ENCODE assay signal across 9 mouse cellular contexts in the genomic region with DNA sequence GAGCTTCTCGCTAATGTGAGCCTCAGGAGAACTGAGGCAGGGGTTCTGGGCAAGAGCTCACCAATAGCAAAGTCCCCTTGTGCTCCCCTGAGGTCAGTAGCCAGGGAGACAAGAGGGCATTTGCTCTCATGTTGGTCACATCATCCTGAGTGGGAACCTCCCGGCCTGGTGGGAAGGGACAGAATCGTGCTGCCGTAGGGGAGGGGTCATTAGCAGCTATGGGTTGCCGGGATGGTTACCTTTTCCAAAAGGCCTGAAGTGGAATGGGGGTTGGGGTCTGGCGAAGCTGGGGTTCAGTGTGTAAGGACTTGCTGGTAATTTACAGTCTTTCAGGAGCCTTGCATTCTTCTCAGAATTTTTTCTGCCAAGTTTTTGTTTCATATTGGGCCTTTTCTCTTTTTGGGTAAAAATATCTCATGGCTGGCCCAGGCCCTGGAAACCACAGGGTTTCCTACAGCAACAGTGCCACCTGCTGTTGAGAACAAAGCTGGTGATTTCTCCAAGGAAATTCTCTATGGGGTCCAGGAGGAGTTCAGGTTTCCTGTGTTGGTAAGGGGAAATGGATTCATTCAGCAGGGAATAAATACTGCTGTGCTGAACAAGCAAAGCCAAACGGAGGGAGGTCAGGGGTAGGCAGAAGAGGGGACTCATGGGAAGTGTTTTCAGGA.
DNase-seq lines count a peak whose midpoint lies in the region; ATAC-seq and TF ChIP-seq lines count a peak whose summit lies in the region.
"Had no signal": no experiment of that assay in that cellular context is flagged by ENCODE, and none has a peak within 500 bp of the region (broad histone marks: within the 10 kb centered on the region; RNA-seq: fewer than 3 reads in every experiment).

No protein-coding gene starts in this region.

- TF ChIP-seq POLR2A in bone marrow, adult 2 months (IDR thresholded peaks at IDR 0.05; ENCODE audit: borderline replicate concordance, control insufficient read depth, low read depth, low read length) = no peak

- no peaks in the 10 kb centered on the region for H3K27me3 ChIP-seq in heart, embryonic 12.5 days (replicated peaks)
- no peaks in the 10 kb centered on the region for H3K27me3 ChIP-seq in embryonic facial prominence, embryonic 13.5 days
- H3K27me3 ChIP-seq in splenic B cell, adult 2 months (ENCODE audit: control insufficient read depth, insufficient read depth, low read length, poor library complexity, severe bottlenecking) = no peaks in the 10 kb centered on the region
- H3K27me3 ChIP-seq: megakaryocyte, embryonic 14.5 days had no signal

- H3K4me3 ChIP-seq in heart, embryonic 12.5 days = no peak overlapping the region
- no peak overlapping the region for H3K4me3 ChIP-seq in bone marrow, adult 2 months (replicated peaks; ENCODE audit: control insufficient read depth, low read depth, low read length)
- no peak overlapping the region for H3K4me3 ChIP-seq in embryonic facial prominence, embryonic 13.5 days
- H3K4me3 ChIP-seq: megakaryocyte, embryonic 14.5 days had no signal

- H3K4me2 ChIP-seq in heart, embryonic 12.5 days = no peak overlapping the region
- 0 out of 2 replicates have a peak overlapping the region, but pooled peaks have one; percentile 16 for H3K4me2 ChIP-seq in embryonic facial prominence, embryonic 13.5 days

- no peak overlapping the region for H3K27ac ChIP-seq in heart, embryonic 12.5 days (ENCODE audit: poor library complexity, severe bottlenecking)
- H3K27ac ChIP-seq in bone marrow, adult 2 months (ENCODE audit: control insufficient read depth, insufficient read depth, low read depth, low read length, poor library complexity) = no peak overlapping the region
- 0 out of 2 replicates have a peak overlapping the region, but pooled peaks have one; percentile 24 for H3K27ac ChIP-seq in embryonic facial prominence, embryonic 13.5 days

- peak; percentile 28 to 54 for DNase-seq in heart, adult 18-20 months
- peak; percentile 28 to 33 for DNase-seq in heart, postnatal 36 days
- DNase-seq in layer of hippocampus, postnatal 36 days = peak; percentile 40 to 54
- peak; percentile 16 for DNase-seq in splenic B cell, adult 2 months (ENCODE audit: low read depth, low spot score)

- H3K9ac ChIP-seq in heart, embryonic 12.5 days = no peak overlapping the region
- H3K9ac ChIP-seq in embryonic facial prominence, embryonic 13.5 days = no peak overlapping the region

- H3K4me1 ChIP-seq in heart, embryonic 12.5 days (replicated peaks) = no peaks in the 10 kb centered on the region
- H3K4me1 ChIP-seq in bone marrow, adult 2 months (ENCODE audit: control insufficient read depth, insufficient read depth, low read length) = no peaks in the 10 kb centered on the region
- H3K4me1 ChIP-seq in embryonic facial prominence, embryonic 13.5 days = peaks cover 8% of the 10 kb centered on the region
- H3K4me1 ChIP-seq: megakaryocyte, embryonic 14.5 days had no signal

- intact Hi-C loops in heart, postnatal 36 days (cut with DNase I) = loop anchor here (5.0 kb wide), 2 partner anchors 410 to 1185 kb away; no protein-coding TSS in a partner anchor

- H3K36me3 ChIP-seq in heart, embryonic 12.5 days = no peaks in the 10 kb centered on the region
- H3K36me3 ChIP-seq in embryonic facial prominence, embryonic 13.5 days = no peaks in the 10 kb centered on the region
- H3K36me3 ChIP-seq in splenic B cell, adult 2 months (ENCODE audit: control insufficient read depth, insufficient read depth, low read length, poor library complexity, severe bottlenecking) = no peaks in the 10 kb centered on the region

- 50% methylated on average over 7 of the region's 7 CpGs for WGBS in heart, embryonic 12.5 days
- WGBS in bone marrow, adult 2 months = 57% methylated on average over 7 of the region's 7 CpGs
- WGBS in embryonic facial prominence, embryonic 13.5 days = 37% methylated on average over 7 of the region's 7 CpGs

- TF ChIP-seq CTCF in bone marrow, adult 2 months (IDR thresholded peaks at IDR 0.05; ENCODE audit: control insufficient read depth, insufficient read depth, low read length) = peak; percentile 24; the same call in 1 of the 2 replicates

- no peak for ATAC-seq in heart, embryonic 12.5 days (ENCODE audit: insufficient number of reproducible peaks, low FRiP score)
- no peak for ATAC-seq in embryonic facial prominence, embryonic 13.5 days (ENCODE audit: insufficient number of reproducible peaks, insufficient read depth, low FRiP score, low TSS enrichment, low read depth)
- peak; percentile 73 for ATAC-seq in megakaryocyte progenitor cell, adult 5-6 weeks (replicated peaks; ENCODE audit: poor library complexity)

- H3K9me3 ChIP-seq in heart, embryonic 12.5 days (replicated peaks) = no peaks in the 10 kb centered on the region
- no peaks in the 10 kb centered on the region for H3K9me3 ChIP-seq in embryonic facial prominence, embryonic 13.5 days
- H3K9me3 ChIP-seq: megakaryocyte, embryonic 14.5 days had no signal
